Mouse (Mus musculus) neural tube, embryonic 14.5 days (tissue): ENCODE measurements around the gene Abca7. TPM values are rescaled to one million over a fixed set of nuclear protein-coding genes. Genes with fewer than 3 reads are reported as not detected.

Experiments
- ATAC-seq: fragments of 200-750 bp; cut with Nextera tagmentation; 2 replicates; pipeline ENCODE4 v1.8.0; 2017; ENCODE audit warnings: low read depth, mild to moderate bottlenecking, moderate TSS enrichment, moderate library complexity
- H3K27ac ChIP-seq: fragments of 300-500 bp; sonication (generic); 2 replicates; pipeline ENCODE4 v1.5.1; 2014; ENCODE audit warnings: low read depth, mild to moderate bottlenecking, control low read depth, low read length, moderate library complexity, mixed read lengths
- H3K27me3 ChIP-seq: fragments of 300-500 bp; sonication (generic); 2 replicates; pipeline ENCODE4 v1.6.1; 2014; ENCODE audit warnings: low read length; ENCODE audit not compliant: control insufficient read depth, insufficient read depth
- H3K36me3 ChIP-seq: fragments of 300-500 bp; sonication (generic); 2 replicates; pipeline ENCODE4 v1.6.1; 2014; ENCODE audit warnings: low read length, mixed read lengths; ENCODE audit not compliant: control insufficient read depth, insufficient read depth
- H3K4me1 ChIP-seq: fragments of 300-500 bp; sonication (generic); 2 replicates; pipeline ENCODE4 v1.6.1; 2014; ENCODE audit warnings: low read length; ENCODE audit not compliant: control insufficient read depth, insufficient read depth
- H3K4me2 ChIP-seq: fragments of 300-500 bp; sonication (generic); 2 replicates; pipeline ENCODE4 v1.6.1; 2014; ENCODE audit warnings: mild to moderate bottlenecking, low read depth, low read length, control low read depth
- H3K4me3 ChIP-seq: fragments of 300-500 bp; sonication (generic); 2 replicates; pipeline ENCODE4 v1.5.1; 2014; ENCODE audit warnings: low read depth, low read length, control low read depth, mixed read lengths
- H3K9ac ChIP-seq: fragments of 300-500 bp; sonication (generic); replicated peaks from 2 replicates; pipeline ENCODE4 v1.6.1; 2014; ENCODE audit warnings: low read depth, mild to moderate bottlenecking, control low read depth, low read length, mixed read lengths
- H3K9me3 ChIP-seq: fragments of 300-500 bp; sonication (generic); 2 replicates; pipeline ENCODE4 v1.6.1; 2016; ENCODE audit warnings: low read length; ENCODE audit not compliant: control insufficient read depth
- WGBS: fragments of 180-500 bp; shearing (Covaris S2); extraction: QIAGEN DNeasy Blood & Tissue Kit; methylation state at CpG from one replicate; pipeline ENCODE4 v1.1.7; 2014; 5-methylcytosine and 5-hydroxymethylcytosine counted together
- polyA plus RNA-seq: library from polyadenylated mRNA; unstranded; fragments of >200 nt; fragmentation: Nextera tagmentation; extraction: Ambion mirVana; gene quantifications from 2 replicates; pipeline ENCODE4 v1.2.1, GENCODE M21; 2014

The Abca7 gene
- polyA plus RNA-seq, 1 experiment from 2014 or later, result 4.3 TPM

DNA sequence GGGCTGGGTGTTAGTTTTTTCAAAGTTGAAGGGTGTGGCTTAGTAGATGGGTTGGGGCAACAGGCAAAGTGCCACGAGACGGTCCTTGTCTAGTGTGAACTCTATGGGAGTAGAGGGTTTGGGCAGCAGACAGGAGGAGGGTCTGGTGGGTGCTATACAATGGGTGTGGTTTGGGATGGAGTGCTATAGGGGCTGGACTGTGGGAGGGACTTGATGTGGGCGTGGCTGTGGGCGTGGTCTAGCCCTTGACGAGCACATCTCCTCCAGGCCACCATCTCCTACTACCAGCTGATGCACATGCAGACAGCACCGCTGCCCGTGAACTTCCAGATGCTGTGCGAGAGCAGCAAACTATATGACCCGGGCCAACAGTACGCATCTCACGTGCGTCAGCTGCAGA is 29.6 kb downstream of the Abca7 start:
- H3K4me3 ChIP-seq, result no peak overlapping the region
- no peak overlapping the region for H3K4me2 ChIP-seq
- no peaks in the 10 kb centered on the region for H3K9me3 ChIP-seq
- 56% methylated on average over 12 of the region's 12 CpGs for WGBS
- no peaks in the 10 kb centered on the region for H3K27me3 ChIP-seq
- H3K36me3 ChIP-seq, result no peaks in the 10 kb centered on the region
- H3K9ac ChIP-seq, result no peak overlapping the region
- H3K27ac ChIP-seq, result no peak overlapping the region
- ATAC-seq, result no peak
- no peaks in the 10 kb centered on the region for H3K4me1 ChIP-seq

DNA sequence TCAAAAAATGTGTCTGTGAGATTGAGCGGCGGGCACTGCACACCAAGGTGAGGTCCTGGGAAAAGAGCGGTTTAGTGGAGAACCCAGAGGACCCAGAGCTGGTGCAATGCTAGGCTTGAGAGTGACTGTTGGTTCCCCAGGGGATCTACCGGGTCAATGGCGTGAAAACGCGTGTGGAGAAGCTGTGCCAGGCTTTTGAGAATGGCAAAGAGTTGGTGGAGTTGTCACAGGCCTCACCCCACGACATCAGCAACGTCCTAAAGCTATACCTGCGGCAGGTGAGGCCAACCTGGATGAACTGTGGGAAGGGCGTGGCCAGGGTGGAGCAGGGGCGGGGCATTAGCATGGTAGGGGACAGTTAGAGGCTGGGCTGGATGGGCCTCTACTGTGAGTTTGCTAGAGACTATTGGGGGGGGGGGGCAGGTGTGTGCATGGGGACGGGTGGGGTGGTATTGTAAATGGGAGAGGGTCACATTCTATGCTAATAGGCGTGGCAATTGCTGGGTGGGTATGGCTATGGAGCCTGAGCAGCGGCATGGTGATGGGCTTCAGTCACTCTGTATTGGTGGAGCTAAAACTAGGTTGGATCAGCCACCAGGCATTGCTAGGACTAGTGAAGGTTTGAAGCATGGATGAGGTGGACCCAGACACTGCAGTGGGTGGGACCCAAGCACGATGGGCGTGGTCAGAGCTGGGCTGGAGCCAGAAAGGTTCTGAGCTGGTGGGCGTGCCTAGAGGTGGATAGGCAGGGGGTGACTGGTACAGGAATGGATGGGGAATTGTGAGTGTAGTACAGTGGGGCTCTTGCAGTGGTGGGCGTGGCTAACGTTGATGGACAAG is 31.6 kb downstream of the Abca7 start:
- 71% methylated on average over 20 of the region's 20 CpGs for WGBS

DNA sequence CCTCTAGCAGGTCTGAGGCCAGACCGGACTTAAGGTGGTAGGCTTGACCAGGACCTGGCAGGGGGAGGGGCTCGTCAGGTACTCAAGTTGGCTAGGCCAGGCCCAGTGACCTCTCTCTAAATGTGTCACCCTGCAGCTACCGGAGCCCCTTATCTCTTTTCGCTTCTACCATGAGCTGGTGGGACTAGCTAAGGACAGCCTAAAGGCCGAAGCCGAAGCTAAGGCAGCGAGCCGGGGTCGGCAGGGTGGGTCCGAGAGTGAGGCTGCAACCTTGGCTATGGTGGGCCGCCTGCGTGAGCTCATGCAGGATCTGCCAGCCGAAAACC is 32.2 kb downstream of the Abca7 start:
- WGBS, result 93% methylated on average over 13 of the region's 13 CpGs
- no peak for ATAC-seq

More for the DNA sequence above, 31.6 kb downstream of the Abca7 start:
- Histone ChIP-seq H3K27ac (no peak overlapping the region), H3K4me3 (no peak overlapping the region), H3K9ac (no peak overlapping the region), H3K36me3 (no peaks in the 10 kb centered on the region), H3K4me2 (no peak overlapping the region), H3K27me3 (no peaks in the 10 kb centered on the region), H3K9me3 (no peaks in the 10 kb centered on the region), H3K4me1 (no peaks in the 10 kb centered on the region)
- ATAC-seq, result no peak

DNA sequence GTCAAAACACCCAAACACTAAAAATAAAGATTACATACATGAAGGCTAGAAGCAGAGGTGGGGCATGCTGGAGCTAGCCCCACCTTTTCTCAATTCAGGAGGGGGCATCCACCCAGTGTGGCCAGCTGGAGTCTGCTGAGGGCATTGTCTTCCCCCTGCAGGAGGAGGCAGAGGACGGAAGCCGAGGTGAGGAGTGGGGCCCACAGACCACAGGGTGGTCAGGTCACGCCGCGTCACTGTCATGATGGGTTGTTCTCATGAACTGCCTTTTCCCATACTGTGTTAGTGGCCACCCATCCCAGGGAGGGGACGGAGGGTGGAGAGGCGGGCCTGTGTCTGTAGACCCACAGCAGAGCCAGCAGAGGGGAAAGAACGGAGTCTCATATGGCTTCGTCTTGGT is 33.9 kb downstream of the Abca7 start:
- Histone ChIP-seq H3K27ac (no peak overlapping the region), H3K27me3 (no peaks in the 10 kb centered on the region), H3K36me3 (peaks cover 4% of the 10 kb centered on the region; the same call in 1 of the 2 replicates), H3K4me1 (no peaks in the 10 kb centered on the region), H3K9ac (0 out of 2 replicates have a peak overlapping the region, but pooled peaks have one; percentile 11), H3K4me2 (no peak overlapping the region), H3K4me3 (no peak overlapping the region), H3K9me3 (no peaks in the 10 kb centered on the region)
- no peak for ATAC-seq
- 81% methylated on average over 9 of the region's 9 CpGs for WGBS

More for the DNA sequence above, 32.2 kb downstream of the Abca7 start:
- Histone ChIP-seq H3K27me3 (no peaks in the 10 kb centered on the region), H3K4me2 (no peak overlapping the region), H3K36me3 (no peaks in the 10 kb centered on the region), H3K27ac (no peak overlapping the region), H3K9me3 (no peaks in the 10 kb centered on the region), H3K9ac (no peak overlapping the region), H3K4me1 (no peaks in the 10 kb centered on the region), H3K4me3 (no peak overlapping the region)

DNA sequence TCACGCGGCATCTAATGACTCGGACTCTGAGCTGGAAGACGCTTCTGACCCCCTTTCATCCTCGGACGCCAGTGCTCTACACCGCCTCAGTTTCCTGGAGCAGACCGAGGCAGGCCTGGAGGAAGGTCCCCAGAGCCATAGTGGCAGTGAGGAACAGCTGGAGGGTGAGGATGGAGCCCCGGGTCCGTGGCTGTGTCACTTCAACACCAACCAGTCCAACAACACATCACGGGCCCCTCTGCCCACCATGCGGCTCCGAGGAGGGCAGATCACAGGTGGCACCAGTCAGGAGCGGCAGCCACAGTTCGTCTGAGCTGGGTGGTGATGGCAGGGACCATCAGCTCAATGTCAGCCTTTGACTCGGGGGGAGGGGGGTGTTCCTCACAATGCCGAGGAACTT is 34.4 kb downstream of the Abca7 start:
- Histone ChIP-seq H3K36me3 (peaks cover 9% of the 10 kb centered on the region; the same call in 1 of the 2 replicates), H3K4me2 (no peak overlapping the region), H3K27ac (no peak overlapping the region), H3K27me3 (no peaks in the 10 kb centered on the region), H3K9ac (no peak overlapping the region), H3K4me1 (no peaks in the 10 kb centered on the region), H3K4me3 (no peak overlapping the region), H3K9me3 (no peaks in the 10 kb centered on the region)
- ATAC-seq, result no peak
- WGBS, result 85% methylated on average over 17 of the region's 17 CpGs

DNA sequence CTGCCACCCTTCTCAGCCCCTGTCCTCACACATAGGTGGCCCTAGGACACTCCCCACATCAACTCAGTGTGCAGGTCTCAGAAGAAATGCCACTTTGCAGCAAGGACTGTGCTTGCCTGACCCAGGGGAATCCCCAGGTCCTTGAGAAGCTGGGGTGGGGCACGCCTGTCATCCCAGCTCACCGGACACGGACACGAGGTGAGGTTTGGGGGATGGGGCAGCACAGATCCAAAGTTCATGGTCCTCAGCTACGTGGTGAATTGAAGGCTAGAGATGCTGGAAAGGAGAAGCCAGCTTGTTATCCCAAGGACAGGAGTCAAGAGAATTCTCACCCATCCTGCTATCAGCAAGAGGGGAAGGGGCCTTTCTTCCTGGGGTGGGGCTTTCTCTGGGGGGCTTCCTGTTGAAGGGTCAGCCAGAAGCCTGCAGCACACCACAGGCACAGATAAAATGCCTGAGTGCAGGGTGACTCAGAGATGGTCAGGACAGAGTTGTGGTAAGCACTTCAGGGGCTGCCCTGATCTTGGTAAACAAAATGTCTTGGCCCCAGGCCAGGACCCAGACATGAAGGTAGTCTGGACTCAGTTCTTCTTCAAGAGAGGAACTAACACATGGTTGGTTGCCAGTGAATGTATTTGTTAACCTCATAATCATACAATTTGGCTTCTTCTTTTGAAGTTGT is 36.6 kb downstream of the Abca7 start:
- WGBS, result 70% methylated on average over 5 of the region's 5 CpGs
- H3K4me3 ChIP-seq, result no peak overlapping the region
- H3K27ac ChIP-seq, result no peak overlapping the region
- no peaks in the 10 kb centered on the region for H3K9me3 ChIP-seq
- peaks cover 31% of the 10 kb centered on the region for H3K36me3 ChIP-seq
- ATAC-seq, result no peak
- H3K27me3 ChIP-seq, result no peaks in the 10 kb centered on the region
- peaks cover 2% of the 10 kb centered on the region; the same call in 1 of the 2 replicates for H3K4me1 ChIP-seq
- no peak overlapping the region for H3K4me2 ChIP-seq
- H3K9ac ChIP-seq, result no peak overlapping the region

DNA sequence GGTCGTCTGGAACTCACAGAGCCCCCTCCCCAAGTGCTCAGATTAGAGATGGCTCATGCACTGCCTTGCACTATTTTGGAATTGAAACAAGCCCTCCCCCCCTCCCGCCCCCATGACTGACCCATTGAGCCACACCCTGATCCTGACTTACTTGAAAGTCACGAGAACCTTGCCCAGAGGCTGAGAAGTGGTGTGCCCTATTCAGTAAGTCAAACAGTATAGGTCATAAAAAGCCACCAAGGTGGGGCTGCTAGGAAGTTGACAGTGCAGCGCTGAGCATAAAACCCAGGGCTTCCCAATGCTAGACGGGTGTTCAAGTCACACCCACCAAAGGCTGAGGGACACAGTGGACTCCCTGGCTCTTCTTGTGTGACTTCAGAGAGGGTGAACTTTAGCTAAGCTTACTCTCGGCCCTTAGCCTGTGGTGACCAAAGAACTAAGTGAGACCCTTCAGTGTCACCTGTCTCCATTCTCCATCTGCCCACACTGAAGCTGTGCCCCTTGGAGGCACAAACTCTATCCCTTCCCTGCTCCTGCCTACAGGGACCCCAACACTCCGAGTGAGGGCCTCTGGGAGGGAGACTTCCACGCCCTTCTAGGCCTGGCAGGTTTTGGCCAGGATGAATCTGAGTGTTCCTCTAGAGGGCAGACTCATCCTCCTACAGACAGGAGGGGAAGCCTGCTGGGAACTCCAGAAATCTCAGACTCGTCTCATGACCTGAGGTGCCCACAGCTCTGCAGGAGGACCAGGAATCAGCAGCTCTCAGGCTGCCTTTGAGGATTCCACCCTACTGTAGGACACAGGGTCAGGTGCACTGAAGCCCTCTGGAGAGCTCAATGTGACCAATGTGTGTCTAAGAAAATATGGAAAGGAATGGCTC is 37.5 kb downstream of the Abca7 start:
- Histone ChIP-seq H3K9ac (no peak overlapping the region), H3K27ac (no peak overlapping the region), H3K27me3 (no peaks in the 10 kb centered on the region), H3K9me3 (no peaks in the 10 kb centered on the region), H3K4me3 (no peak overlapping the region), H3K4me2 (no peak overlapping the region), H3K4me1 (peaks cover 10% of the 10 kb centered on the region), H3K36me3 (peaks cover 32% of the 10 kb centered on the region)
- ATAC-seq, result no peak
- 36% methylated on average over 9 of the region's 9 CpGs for WGBS

DNA sequence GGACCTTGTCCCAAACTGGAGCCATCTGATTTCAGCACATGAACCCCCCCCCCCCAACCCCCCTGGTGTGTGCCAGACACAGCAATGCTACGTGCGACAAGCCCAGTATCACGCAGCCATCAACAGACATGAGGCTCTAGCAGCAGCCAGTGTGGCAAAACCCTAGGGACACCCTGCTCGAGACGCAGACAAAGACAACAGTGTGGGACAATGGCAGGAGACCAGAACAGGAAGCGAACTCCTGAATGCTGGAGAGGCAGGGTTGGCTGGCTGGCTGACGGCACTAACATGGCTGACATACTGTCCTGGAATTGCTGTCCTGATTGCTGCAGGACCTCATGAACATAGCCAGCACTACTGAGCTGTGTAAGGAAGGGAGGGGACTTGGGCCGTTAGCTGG is 38.9 kb downstream of the Abca7 start:
- no peak overlapping the region for H3K4me2 ChIP-seq
- H3K4me1 ChIP-seq, result peaks cover 15% of the 10 kb centered on the region
- peaks cover 32% of the 10 kb centered on the region for H3K36me3 ChIP-seq
- no peak for ATAC-seq
- no peak overlapping the region for H3K9ac ChIP-seq
- H3K4me3 ChIP-seq, result no peak overlapping the region
- no peaks in the 10 kb centered on the region for H3K27me3 ChIP-seq
- H3K9me3 ChIP-seq, result no peaks in the 10 kb centered on the region
- no peak overlapping the region for H3K27ac ChIP-seq
- 74% methylated on average over 8 of the region's 8 CpGs for WGBS
